Mouse (Mus musculus) bone marrow, adult 2 months (tissue): ENCODE measurements at regions not wholly inside any gene's neighbourhood (a gene's known extent, or its start where the extent isn't known, plus 50 kb on each side); places are given as distances from the start of the nearest gene placed in this dataset.
A peak's percentile ranks its signal among the peaks of the same experiment; 100 is the strongest.

Experiments
- H3K27ac ChIP-seq: fragments of 200-500 bp; 2 replicates; pipeline ENCODE4 v1.5.1; 2012; ENCODE audit warnings: low read depth, mild to moderate bottlenecking, control low read depth, inconsistent platforms, low read length; ENCODE audit not compliant: control insufficient read depth, poor library complexity, insufficient read depth
- H3K4me1 ChIP-seq: fragments of 200-500 bp; 2 replicates; pipeline ENCODE4 v1.6.1; 2011; ENCODE audit warnings: low read length; ENCODE audit not compliant: control insufficient read depth, insufficient read depth
- H3K4me3 ChIP-seq: fragments of 200-500 bp; replicated peaks from 2 replicates; pipeline ENCODE3; 2011; ENCODE audit warnings: mild to moderate bottlenecking, low read depth, low read length, control low read depth; ENCODE audit not compliant: control insufficient read depth
- CTCF ChIP-seq: fragments of 200-500 bp; IDR thresholded peaks from 2 replicates; pipeline ENCODE4 v1.5.1; 2011; ENCODE audit warnings: low read length, control low read depth; ENCODE audit not compliant: control insufficient read depth, insufficient read depth
- POLR2A ChIP-seq: fragments of 200-500 bp; IDR thresholded peaks from 2 replicates; pipeline ENCODE4 v1.6.1; 2011; ENCODE audit warnings: low read depth, mild to moderate bottlenecking, control low read depth, low read length, borderline replicate concordance; ENCODE audit not compliant: control insufficient read depth
- WGBS: fragments of 180-500 bp; shearing (Covaris S2); methylation state at CpG from one replicate; pipeline ENCODE4 v1.1.7; 2018; 5-methylcytosine and 5-hydroxymethylcytosine counted together

DNA sequence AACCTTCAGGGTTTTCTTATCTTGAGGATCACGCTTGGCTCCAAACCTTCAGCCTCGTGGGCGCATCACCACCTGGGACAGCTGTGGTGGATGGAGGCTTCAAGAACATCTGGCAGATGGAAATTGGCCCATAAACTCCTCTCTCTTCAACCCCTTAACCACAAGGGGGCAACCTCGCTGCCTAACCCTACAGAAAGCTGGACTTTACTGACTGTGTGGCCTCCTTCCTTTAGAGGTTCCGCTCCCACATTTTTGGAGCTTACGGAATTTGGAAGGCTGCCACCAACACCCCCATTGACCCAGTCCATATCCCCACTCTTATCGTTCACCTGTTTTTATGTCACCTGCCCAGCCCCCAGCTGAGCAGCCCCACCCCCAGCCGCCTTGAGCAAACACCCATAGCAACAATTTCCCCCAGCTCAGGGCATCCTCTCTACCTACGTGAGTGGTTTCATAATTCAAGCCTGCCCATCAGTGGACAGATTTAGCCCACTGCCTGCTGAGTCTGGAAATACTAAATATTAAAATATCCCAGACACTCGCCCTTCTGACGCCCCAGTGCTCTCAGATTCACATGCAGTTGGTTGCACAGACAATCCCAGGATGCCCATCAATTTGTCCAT lies 167.0 kb upstream of the Slc22a22 start:
- no peak overlapping the region for H3K4me3 ChIP-seq
- 49% methylated on average over 11 of the region's 11 CpGs for WGBS
- peak; percentile 25; the same call in 1 of the 2 replicates for TF ChIP-seq CTCF
- no peak for TF ChIP-seq POLR2A
- H3K4me1 ChIP-seq: no peaks in the 10 kb centered on the region
- no peak overlapping the region for H3K27ac ChIP-seq

- TF ChIP-seq CTCF (no peak), POLR2A (no peak)
- Histone ChIP-seq H3K27ac (no peak overlapping the region), H3K4me3 (no peak overlapping the region), H3K4me1 (no peaks in the 10 kb centered on the region)
- WGBS: 77% methylated on average over 7 of the region's 7 CpGs
Measured at GRCm38 (mm10) chr15:57639115-57639514, 161.7 kb upstream of the Slc22a22 start.

GRCm38 (mm10) chr15:57633067-57633466 lies 155.6 kb upstream of the Slc22a22 start:
- H3K4me1 ChIP-seq: no peaks in the 10 kb centered on the region
- WGBS: 76% methylated on average over 3 of the region's 3 CpGs
- no peak overlapping the region for H3K27ac ChIP-seq
- no peak for TF ChIP-seq CTCF
- TF ChIP-seq POLR2A: no peak
- no peak overlapping the region for H3K4me3 ChIP-seq

DNA sequence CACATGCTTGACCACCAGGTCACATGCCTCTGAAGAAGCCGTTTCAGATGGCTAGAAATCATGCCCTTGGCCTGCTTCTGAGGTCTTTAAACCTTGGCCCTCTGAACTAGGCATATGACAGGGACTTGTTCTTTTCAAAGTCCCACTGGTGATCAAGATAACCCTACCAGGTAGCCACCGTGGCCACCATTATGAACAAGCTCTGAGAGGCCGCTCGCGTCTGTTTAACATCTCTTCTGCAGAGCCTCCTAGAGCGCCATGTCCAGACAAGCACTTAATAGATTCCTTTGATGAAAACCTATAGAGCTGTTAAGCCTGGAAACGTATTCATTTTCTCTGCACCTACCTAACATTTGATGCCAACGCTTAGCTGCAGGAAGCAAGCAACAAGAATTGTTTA lies 155.1 kb upstream of the Slc22a22 start:
- no peak for TF ChIP-seq POLR2A
- TF ChIP-seq CTCF: no peak
- Histone ChIP-seq H3K4me1 (no peaks in the 10 kb centered on the region), H3K27ac (no peak overlapping the region), H3K4me3 (no peak overlapping the region)
- 83% methylated on average over 8 of the region's 8 CpGs for WGBS

GRCm38 (mm10) chr15:57618466-57618865 lies 141.0 kb upstream of the Slc22a22 start:
- 86% methylated on average over 6 of the region's 6 CpGs for WGBS
- TF ChIP-seq POLR2A (no peak), CTCF (no peak)
- H3K4me3 ChIP-seq: no peak overlapping the region
- no peaks in the 10 kb centered on the region for H3K4me1 ChIP-seq
- no peak overlapping the region for H3K27ac ChIP-seq

DNA sequence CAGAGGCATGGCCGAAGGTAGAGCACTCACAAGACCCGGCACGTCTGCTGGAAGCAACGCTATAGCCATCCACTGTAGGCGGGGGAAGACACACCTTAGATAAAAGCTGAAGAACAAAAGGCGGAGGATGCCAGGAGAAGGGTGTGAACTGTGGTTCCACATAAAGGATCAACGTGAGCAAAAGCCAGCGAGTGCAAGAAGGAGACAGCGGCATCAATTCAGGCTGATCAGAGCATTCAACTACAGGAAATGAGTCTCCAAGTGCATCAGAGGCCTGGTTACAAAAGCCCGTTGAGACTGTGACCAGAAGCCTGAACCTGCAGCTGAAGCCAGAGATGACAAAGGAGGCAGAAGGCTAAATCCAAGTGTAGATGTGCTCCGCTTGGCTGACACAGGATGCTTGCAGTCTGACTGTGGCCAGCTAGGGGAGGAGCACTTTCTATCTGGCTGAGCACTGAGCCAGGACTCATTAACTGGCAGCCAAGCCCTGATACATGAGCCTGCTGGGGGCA lies 139.5 kb upstream of the Slc22a22 start:
- no peak overlapping the region for H3K27ac ChIP-seq
- WGBS: 68% methylated on average over 11 of the region's 11 CpGs
- no peak overlapping the region for H3K4me3 ChIP-seq
- no peaks in the 10 kb centered on the region for H3K4me1 ChIP-seq
- no peak for TF ChIP-seq POLR2A
- no peak for TF ChIP-seq CTCF

GRCm38 (mm10) chr15:57610006-57610405 lies 132.6 kb upstream of the Slc22a22 start:
- Histone ChIP-seq H3K27ac (no peak overlapping the region), H3K4me3 (no peak overlapping the region), H3K4me1 (no peaks in the 10 kb centered on the region)
- WGBS: 80% methylated on average over 2 of the region's 2 CpGs
- TF ChIP-seq CTCF: no peak
- no peak for TF ChIP-seq POLR2A

DNA sequence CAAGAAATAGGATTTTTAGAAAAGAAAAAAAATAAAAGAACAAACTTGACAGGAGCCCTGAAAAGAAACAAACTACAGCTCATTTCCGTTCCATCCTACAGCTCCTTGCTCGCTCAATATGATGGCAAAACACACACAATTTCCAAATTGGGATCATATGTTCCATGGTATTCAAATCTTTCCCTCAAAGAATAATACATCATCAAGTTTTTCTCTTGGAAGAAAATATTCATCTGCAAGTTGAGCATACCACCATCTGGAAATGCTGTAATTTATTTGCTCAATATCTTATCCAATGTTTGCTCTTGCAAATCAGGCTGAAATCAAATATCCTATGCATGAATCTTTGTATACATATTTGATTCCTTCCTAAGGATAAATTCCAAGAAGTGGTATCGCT lies 131.1 kb upstream of the Slc22a22 start:
- no peak overlapping the region for H3K4me3 ChIP-seq
- WGBS: 87% methylated on average over 3 of the region's 3 CpGs
- no peak for TF ChIP-seq CTCF
- no peak for TF ChIP-seq POLR2A

DNA sequence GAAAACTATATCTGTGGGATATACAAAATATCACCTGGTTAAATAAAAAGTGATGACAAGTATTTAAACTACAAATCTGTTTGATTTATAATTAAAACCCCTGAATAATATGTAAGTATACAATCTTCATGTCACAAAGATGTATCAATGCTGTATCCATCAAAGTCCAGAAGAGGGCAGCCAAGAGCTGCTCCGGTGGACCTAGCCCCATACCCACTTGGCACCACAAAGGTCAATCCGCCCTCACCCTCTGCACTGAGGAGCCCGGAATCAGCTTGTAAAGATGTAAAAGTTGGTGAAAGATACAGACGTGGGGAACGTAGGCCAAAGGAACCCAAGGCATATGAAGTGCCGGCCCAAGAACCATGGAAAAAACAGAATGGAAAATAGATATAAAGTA lies 123.1 kb upstream of the Slc22a22 start:
- TF ChIP-seq POLR2A: no peak
- TF ChIP-seq CTCF: peak; percentile 76
- no peak overlapping the region for H3K27ac ChIP-seq
- H3K4me1 ChIP-seq: no peaks in the 10 kb centered on the region
- no peak overlapping the region for H3K4me3 ChIP-seq
- 15% methylated on average over 6 of the region's 6 CpGs for WGBS

More for the DNA sequence above, 131.1 kb upstream of the Slc22a22 start:
- H3K27ac ChIP-seq: no peak overlapping the region
- H3K4me1 ChIP-seq: no peaks in the 10 kb centered on the region
